Mouse (Mus musculus) kidney, embryonic 14.5 days (tissue): ENCODE measurements around the gene Papss2. TPM values are rescaled to one million over a fixed set of nuclear protein-coding genes. Genes with fewer than 3 reads are reported as not detected.

ENCODE experiments used
- ATAC-seq: fragments of 200-750 bp; cut with Nextera tagmentation; 2 replicates; pipeline ENCODE4 v1.8.0; 2017; ENCODE audit warnings: moderate number of reproducible peaks, mild to moderate bottlenecking, moderate TSS enrichment, moderate library complexity; ENCODE audit not compliant: low FRiP score, low TSS enrichment
- H3K27ac ChIP-seq: fragments of 300-500 bp; sonication (generic); 2 replicates; pipeline ENCODE4 v1.5.1; 2014; ENCODE audit warnings: low read depth, mild to moderate bottlenecking, low read length, moderate library complexity, mixed read lengths
- H3K27me3 ChIP-seq: fragments of 300-500 bp; sonication (generic); 2 replicates; pipeline ENCODE4 v1.6.1; 2014; ENCODE audit warnings: mild to moderate bottlenecking, low read length; ENCODE audit not compliant: control insufficient read depth, insufficient read depth
- H3K36me3 ChIP-seq: fragments of 300-500 bp; sonication (generic); 2 replicates; pipeline ENCODE4 v1.6.1; 2014; ENCODE audit warnings: low read length, mixed read lengths; ENCODE audit not compliant: control insufficient read depth, insufficient read depth
- H3K4me1 ChIP-seq: fragments of 300-500 bp; sonication (generic); 2 replicates; pipeline ENCODE4 v1.6.1; 2014; ENCODE audit warnings: low read length, mixed read lengths; ENCODE audit not compliant: control insufficient read depth, insufficient read depth
- H3K4me2 ChIP-seq: fragments of 300-500 bp; sonication (generic); replicated peaks from 2 replicates; pipeline ENCODE4 v1.6.1; 2014; ENCODE audit warnings: low read depth, mild to moderate bottlenecking, low read length
- H3K4me3 ChIP-seq: fragments of 300-500 bp; sonication (generic); 2 replicates; pipeline ENCODE4 v1.5.1; 2014; ENCODE audit warnings: mild to moderate bottlenecking, low read length
- H3K9ac ChIP-seq: fragments of 300-500 bp; sonication (generic); 2 replicates; pipeline ENCODE4 v1.6.1; 2014; ENCODE audit warnings: low read depth, mild to moderate bottlenecking, low read length, moderate library complexity
- H3K9me3 ChIP-seq: fragments of 300-500 bp; sonication (generic); 2 replicates; pipeline ENCODE4 v1.6.1; 2016; ENCODE audit warnings: low read length; ENCODE audit not compliant: control insufficient read depth
- WGBS: fragments of 180-500 bp; shearing (Covaris S2); extraction: QIAGEN DNeasy Blood & Tissue Kit; methylation state at CpG from one replicate; pipeline ENCODE4 v1.1.7; 2014; 5-methylcytosine and 5-hydroxymethylcytosine counted together
- polyA plus RNA-seq: library from polyadenylated mRNA; unstranded; fragments of >200 nt; fragmentation: Nextera tagmentation; extraction: Ambion mirVana; gene quantifications from 2 replicates; pipeline ENCODE4 v1.2.1, GENCODE M21; 2014

Gene Papss2
- polyA plus RNA-seq, 1 experiment from 2014 or later: 19.1 TPM

DNA sequence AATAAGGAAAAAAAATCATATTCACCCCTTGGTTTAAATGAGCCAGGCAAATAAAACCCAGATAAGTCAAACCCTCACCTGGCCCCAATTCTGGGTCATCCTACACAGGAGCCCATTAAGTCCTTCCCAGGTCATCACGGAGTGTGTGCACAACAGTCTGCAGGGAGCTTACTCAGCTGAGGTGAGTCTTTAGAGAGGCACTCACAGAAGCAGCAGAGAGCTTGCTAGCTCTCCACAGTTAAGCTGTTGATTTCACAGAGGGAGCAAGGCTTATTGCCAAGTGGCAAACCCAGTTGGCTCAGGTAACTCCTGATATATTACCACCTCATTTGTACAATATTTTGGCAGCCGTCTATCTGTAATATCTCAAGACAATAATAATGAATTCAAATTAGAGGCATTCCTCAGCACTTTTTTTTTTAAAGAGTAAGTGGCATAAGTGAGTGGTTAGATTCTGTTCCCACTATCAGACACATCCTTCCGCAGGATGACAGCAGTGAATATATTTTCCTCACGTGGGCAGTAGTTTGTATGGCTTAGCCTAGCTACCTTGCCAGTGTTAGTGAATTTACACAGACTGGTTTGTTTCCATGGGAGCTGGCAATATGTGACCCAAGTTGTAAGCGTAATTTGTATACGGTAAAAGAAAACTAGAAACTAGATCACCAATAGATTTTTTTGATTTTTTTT lies 9.1 kb downstream of the Papss2 start:
- ATAC-seq: no peak
- H3K9me3 ChIP-seq: no peaks in the 10 kb centered on the region
- 82% methylated on average over 6 of the region's 6 CpGs for WGBS
- H3K4me2 ChIP-seq: no peak overlapping the region
- H3K27me3 ChIP-seq: no peaks in the 10 kb centered on the region
- H3K36me3 ChIP-seq: no peaks in the 10 kb centered on the region
- no peak overlapping the region for H3K9ac ChIP-seq
- H3K4me3 ChIP-seq: no peak overlapping the region
- no peak overlapping the region for H3K27ac ChIP-seq
- peaks cover 2% of the 10 kb centered on the region; the same call in 1 of the 2 replicates for H3K4me1 ChIP-seq

DNA sequence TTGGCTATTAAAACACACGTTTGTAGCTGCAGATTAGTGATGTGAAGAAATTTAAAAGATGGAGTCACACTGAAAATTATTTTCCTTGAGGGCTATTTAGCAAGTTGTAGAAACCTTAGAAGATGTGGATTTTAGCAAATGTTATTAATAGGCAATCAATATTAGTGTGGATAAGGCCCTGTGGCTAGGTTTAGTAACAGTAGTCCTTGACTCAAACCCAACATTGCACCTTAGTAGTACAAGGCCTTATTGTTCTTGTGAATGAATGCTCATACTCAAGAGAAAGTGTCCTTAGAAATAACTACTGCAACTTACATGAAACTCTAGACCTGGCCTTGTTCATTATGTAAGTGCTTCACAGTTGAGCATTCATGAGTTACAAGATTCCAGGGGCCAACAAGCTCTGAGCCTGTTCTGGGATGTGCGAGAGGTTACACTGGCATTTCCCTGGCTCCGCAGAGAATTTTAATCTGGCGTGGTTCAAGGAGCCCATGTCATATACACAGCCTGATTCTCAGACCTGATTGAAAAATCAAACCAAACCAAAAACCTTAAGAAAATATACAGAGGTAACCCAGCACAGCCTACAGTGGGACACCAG lies 10.7 kb downstream of the Papss2 start:
- H3K9ac ChIP-seq: no peak overlapping the region
- 63% methylated on average over 4 of the region's 4 CpGs for WGBS
- no peaks in the 10 kb centered on the region for H3K4me1 ChIP-seq
- H3K27ac ChIP-seq: no peak overlapping the region
- H3K4me2 ChIP-seq: no peak overlapping the region
- no peaks in the 10 kb centered on the region for H3K36me3 ChIP-seq
- no peak for ATAC-seq
- no peaks in the 10 kb centered on the region for H3K9me3 ChIP-seq
- no peaks in the 10 kb centered on the region for H3K27me3 ChIP-seq
- H3K4me3 ChIP-seq: no peak overlapping the region

DNA sequence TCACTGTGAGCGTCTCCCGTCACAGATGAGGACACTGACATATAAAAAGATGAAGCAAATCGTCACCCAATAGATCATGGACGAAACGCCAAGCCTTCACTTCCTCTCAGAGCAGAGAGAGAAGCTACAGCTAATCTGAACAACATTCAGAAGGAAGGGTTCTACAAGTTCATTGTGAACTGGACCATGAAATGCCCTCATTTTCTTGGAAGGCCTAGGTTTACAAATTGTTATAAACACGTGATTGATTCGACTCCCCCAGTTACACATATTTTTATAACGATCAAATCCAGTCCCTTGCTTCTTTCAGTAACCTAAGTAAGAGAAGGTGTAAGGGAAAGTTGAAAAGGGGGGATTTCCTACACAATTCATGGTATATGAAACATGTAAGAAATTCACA lies 11.4 kb downstream of the Papss2 start:
- Histone ChIP-seq H3K27ac (no peak overlapping the region), H3K36me3 (no peaks in the 10 kb centered on the region), H3K27me3 (no peaks in the 10 kb centered on the region), H3K4me3 (no peak overlapping the region), H3K9me3 (no peaks in the 10 kb centered on the region), H3K9ac (no peak overlapping the region), H3K4me1 (no peaks in the 10 kb centered on the region), H3K4me2 (no peak overlapping the region)
- ATAC-seq: no peak
- WGBS: 66% methylated on average over 8 of the region's 8 CpGs

DNA sequence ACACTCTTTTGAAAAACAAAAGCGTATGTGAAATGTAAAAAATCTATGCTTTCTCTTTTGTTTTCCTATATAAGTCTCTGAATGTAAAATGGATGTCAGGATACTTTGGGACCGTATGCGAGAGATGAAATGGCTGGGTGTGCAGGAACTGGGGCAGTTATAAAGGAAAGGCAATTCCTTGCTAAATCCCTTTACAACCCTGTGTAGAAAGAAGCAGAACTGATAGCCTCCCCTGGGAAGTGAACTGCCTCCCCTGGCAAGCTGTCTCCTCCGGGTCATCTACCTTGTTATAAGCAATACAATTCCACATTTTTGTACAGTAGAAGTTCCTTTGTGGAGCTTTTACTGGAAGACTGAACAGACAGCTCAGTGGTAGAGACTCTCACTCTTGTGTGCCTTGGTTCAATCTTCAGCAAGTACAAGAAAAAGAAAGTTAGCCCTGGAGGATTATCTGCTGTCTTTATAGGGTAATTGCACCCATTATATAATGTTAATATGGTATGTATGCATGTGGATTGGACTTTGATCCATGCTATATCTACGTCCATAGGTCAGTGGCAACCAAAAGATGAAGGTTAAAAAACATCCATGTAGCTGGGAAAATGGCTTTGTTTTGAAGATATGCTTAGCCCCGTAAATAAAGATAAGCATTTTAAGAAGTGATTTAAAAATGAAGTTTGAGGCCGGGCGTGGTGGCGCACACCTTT lies 15.9 kb downstream of the Papss2 start:
- H3K27ac ChIP-seq: no peak overlapping the region
- H3K4me2 ChIP-seq: no peak overlapping the region
- no peaks in the 10 kb centered on the region for H3K9me3 ChIP-seq
- H3K4me3 ChIP-seq: no peak overlapping the region
- H3K36me3 ChIP-seq: no peaks in the 10 kb centered on the region
- no peaks in the 10 kb centered on the region for H3K27me3 ChIP-seq
- ATAC-seq: no peak
- no peak overlapping the region for H3K9ac ChIP-seq
- WGBS: 84% methylated on average over 9 of the region's 9 CpGs
- no peaks in the 10 kb centered on the region for H3K4me1 ChIP-seq

DNA sequence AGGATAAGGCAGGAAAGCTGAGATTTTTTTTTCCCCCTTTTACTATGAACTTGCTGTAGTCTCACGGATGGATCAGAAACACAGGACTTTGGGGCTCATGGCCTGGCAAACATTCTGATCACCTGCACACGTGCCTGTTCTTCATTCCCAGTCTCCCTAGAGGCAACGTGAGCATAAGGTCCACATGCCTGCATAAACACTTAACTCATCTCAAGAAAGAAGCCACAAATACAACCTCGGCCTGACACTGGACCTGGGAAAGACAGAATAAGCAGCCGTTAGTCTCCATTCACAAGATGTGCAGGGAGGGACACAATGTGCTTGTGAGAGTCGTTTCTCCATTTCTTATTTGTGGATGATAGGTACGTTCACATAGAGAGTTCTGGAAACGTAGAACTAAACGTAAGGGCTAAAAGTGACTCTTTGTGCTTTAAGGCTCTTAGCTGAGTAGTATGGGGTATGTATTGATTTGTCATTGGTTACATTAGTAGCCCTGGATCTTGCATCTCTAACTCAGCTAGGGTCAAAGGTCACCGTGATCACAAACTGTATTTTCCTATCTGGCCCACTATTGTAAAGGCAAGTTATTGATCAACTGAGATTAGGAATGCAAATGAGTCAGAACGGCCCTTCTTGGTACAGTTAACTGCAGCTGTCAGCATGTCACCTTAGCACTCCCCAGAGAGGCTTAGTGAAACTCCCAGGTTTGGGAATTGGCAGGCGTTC lies 18.6 kb downstream of the Papss2 start:
- H3K4me2 ChIP-seq: no peak overlapping the region
- no peak for ATAC-seq
- no peak overlapping the region for H3K27ac ChIP-seq
- H3K36me3 ChIP-seq: no peaks in the 10 kb centered on the region
- H3K27me3 ChIP-seq: no peaks in the 10 kb centered on the region
- no peaks in the 10 kb centered on the region for H3K4me1 ChIP-seq
- no peaks in the 10 kb centered on the region for H3K9me3 ChIP-seq
- no peak overlapping the region for H3K9ac ChIP-seq
- 82% methylated on average over 12 of the region's 12 CpGs for WGBS
- H3K4me3 ChIP-seq: no peak overlapping the region

DNA sequence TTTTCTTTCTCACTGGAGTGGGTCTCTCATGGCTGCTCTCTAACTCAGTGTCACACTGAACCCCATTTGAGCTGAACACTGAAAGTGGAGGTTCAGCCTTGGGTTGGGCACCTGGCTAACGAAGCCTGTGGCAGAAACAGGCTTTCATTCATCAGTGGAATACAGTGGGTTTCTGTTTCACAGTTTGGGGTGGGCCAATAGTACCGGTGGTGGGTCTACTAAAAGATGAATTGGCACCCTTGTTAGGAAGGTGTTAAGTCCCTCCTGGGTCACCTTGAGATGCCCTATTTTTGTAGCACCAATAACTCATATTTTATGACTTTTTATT lies 19.1 kb downstream of the Papss2 start:
- Histone ChIP-seq H3K27ac (no peak overlapping the region), H3K9me3 (no peaks in the 10 kb centered on the region), H3K9ac (no peak overlapping the region), H3K4me2 (no peak overlapping the region), H3K4me3 (no peak overlapping the region), H3K4me1 (no peaks in the 10 kb centered on the region), H3K36me3 (no peaks in the 10 kb centered on the region), H3K27me3 (no peaks in the 10 kb centered on the region)
- WGBS: 86% methylated on average over 2 of the region's 2 CpGs
- ATAC-seq: no peak

DNA sequence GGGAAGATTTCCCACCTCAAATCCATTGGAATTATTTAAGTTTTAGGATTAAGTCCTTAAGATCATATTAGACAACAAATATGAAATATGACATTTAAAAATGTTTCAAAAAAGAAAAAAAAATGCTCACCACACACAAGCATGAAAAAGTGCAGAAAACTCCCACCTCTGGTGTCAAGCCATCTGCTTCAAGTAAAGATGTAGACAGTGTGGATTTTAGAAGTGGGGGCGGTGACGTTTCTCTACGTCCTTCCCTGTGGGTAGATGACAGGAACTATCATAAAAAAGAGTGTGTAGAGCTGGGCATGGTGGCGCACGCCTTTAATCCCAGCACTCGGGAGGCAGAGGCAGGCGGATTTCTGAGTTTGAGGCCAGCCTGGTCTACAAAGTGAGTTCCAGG lies 21.1 kb downstream of the Papss2 start:
- Histone ChIP-seq H3K27me3 (no peaks in the 10 kb centered on the region), H3K27ac (no peak overlapping the region), H3K36me3 (no peaks in the 10 kb centered on the region), H3K4me2 (no peak overlapping the region), H3K4me3 (no peak overlapping the region), H3K9me3 (no peaks in the 10 kb centered on the region), H3K9ac (no peak overlapping the region), H3K4me1 (no peaks in the 10 kb centered on the region)
- 89% methylated on average over 7 of the region's 7 CpGs for WGBS
- ATAC-seq: no peak

DNA sequence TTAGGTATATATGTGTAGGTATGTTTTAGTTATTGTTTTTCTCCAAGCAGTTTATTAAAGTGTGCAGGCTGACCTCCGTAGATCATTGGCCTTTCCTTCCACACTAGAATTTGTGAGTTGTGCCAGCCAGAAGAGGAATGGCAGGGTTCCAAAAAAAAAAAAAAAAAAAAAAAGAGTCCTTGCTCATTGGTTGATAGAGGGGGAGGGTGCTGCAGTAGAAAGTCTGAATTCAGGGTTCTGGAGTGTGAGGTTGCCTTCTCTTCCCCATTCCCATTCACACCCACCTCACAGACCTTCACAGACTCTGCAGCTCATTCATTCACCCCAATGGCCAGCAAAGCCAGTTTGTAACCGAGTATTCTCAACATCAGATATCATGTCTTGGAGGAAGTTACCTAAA lies 24.1 kb downstream of the Papss2 start:
- Histone ChIP-seq H3K27ac (no peak overlapping the region), H3K27me3 (no peaks in the 10 kb centered on the region), H3K36me3 (no peaks in the 10 kb centered on the region), H3K4me2 (no peak overlapping the region), H3K9ac (no peak overlapping the region), H3K4me3 (no peak overlapping the region), H3K9me3 (no peaks in the 10 kb centered on the region), H3K4me1 (no peaks in the 10 kb centered on the region)
- ATAC-seq: no peak
- 86% methylated on average over 2 of the region's 2 CpGs for WGBS
